Comparison of ENCODE assay signal across 9 mouse cellular contexts in the genomic region with DNA sequence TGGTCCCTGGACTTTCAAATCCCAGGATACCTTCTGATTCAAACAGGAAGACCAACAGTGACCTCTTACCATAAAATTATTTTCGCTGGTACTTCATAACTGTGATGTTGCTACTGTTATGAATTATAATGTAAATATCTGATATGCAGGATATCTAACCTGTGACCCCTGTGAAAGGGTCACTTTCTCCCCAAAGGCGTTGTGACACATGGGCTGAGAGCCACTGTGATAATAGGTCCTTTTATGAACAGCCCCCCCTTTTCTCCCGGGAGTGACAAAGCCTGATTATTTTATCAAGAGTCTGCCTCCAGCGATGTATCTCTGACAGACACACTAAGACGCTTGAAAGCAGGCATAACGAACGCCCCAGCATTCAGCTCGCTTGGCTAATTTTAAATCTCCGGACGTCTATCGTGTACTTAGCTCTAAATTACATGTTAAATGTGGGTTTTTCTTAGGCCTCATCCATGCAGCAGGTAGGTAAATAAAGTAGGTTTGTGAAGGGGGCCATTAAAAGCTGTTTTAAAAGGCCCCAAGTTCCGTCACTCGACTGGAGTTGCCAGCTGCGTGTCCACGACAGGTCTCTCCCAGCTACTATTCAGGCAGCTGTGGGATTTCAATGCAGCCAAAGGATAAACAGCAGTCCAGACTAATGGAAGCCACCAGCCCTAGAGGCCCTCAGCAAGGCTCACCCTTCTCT. TPM values are rescaled to one million over a fixed set of nuclear protein-coding genes. Genes with fewer than 3 reads are reported as not detected.
DNase-seq lines count a peak whose midpoint lies in the region; ATAC-seq lines count a peak whose summit lies in the region.
"Had no signal": no experiment of that assay in that cellular context is flagged by ENCODE, and none has a peak within 500 bp of the region (broad histone marks: within the 10 kb centered on the region; RNA-seq: fewer than 3 reads in every experiment).

No protein-coding gene starts in this region.

- peak overlapping the region; percentile 42 for H3K4me3 ChIP-seq in heart, embryonic 11.5 days (ENCODE audit: low read depth, low read length)
- peak overlapping the region; percentile 25 for H3K4me3 ChIP-seq in hindbrain, embryonic 12.5 days

- H3K27ac ChIP-seq in heart, embryonic 11.5 days (ENCODE audit: low read depth, low read length), result no peak overlapping the region
- H3K27ac ChIP-seq in hindbrain, embryonic 12.5 days, result peak overlapping the region; percentile 58; the same call in 1 of the 2 replicates

- no peak for DNase-seq in heart, adult 9 months (ENCODE audit: low spot score in 2 of 2)
- DNase-seq in embryo, embryonic 10.5 days (ENCODE audit: low spot score), result peak; percentile 65
- peak; percentile 51 for DNase-seq in mesoderm, embryonic 11.5 days (ENCODE audit: low read depth, low spot score)
- no peak for DNase-seq in left cerebral cortex, adult 18-20 months (ENCODE audit: low spot score in 2 of 2)
- DNase-seq in right cerebral cortex, postnatal 4 days, result no peak
- no peak for DNase-seq in cerebellum, adult 18-20 months

- H3K36me3 ChIP-seq in heart, embryonic 11.5 days (ENCODE audit: control insufficient read depth, insufficient read depth, low read length), result no peaks in the 10 kb centered on the region
- no peaks in the 10 kb centered on the region for H3K36me3 ChIP-seq in hindbrain, embryonic 12.5 days

- peak overlapping the region; percentile 74 for H3K4me2 ChIP-seq in heart, embryonic 11.5 days
- peak overlapping the region; percentile 54 for H3K4me2 ChIP-seq in hindbrain, embryonic 12.5 days (replicated peaks)

- WGBS in heart, embryonic 11.5 days (ENCODE audit: insufficient replicate concordance), result 28% methylated on average over 15 of the region's 15 CpGs
- WGBS in hindbrain, embryonic 12.5 days, result 19% methylated on average over 15 of the region's 15 CpGs

- H3K9me3 ChIP-seq in heart, embryonic 11.5 days (replicated peaks; ENCODE audit: control insufficient read depth, low read length), result no peaks in the 10 kb centered on the region
- no peaks in the 10 kb centered on the region for H3K9me3 ChIP-seq in hindbrain, embryonic 12.5 days (replicated peaks)

- no peaks in the 10 kb centered on the region for H3K4me1 ChIP-seq in heart, embryonic 11.5 days (ENCODE audit: control insufficient read depth, insufficient read depth, low read length)
- peaks cover 6% of the 10 kb centered on the region; the same call in 1 of the 2 replicates for H3K4me1 ChIP-seq in hindbrain, embryonic 12.5 days

- no peak for ATAC-seq in heart, embryonic 11.5 days (replicated peaks; ENCODE audit: insufficient number of reproducible peaks, low FRiP score, low TSS enrichment)
- ATAC-seq in hindbrain, embryonic 12.5 days (ENCODE audit: low FRiP score), result peak; percentile 49

- no peaks in the 10 kb centered on the region for H3K27me3 ChIP-seq in heart, embryonic 11.5 days (ENCODE audit: control insufficient read depth, insufficient read depth, low read length)
- H3K27me3 ChIP-seq in hindbrain, embryonic 12.5 days, result no peaks in the 10 kb centered on the region

- H3K9ac ChIP-seq in heart, embryonic 11.5 days (ENCODE audit: low read depth, low read length), result 0 out of 2 replicates have a peak overlapping the region, but pooled peaks have one; percentile 39
- peak overlapping the region; percentile 20; the same call in 1 of the 2 replicates for H3K9ac ChIP-seq in hindbrain, embryonic 12.5 days

RNA-seq across cellular contexts. Expression of a gene that starts 24.5 kb away (rescaled TPM):
- polyA plus RNA-seq in heart, embryonic 11.5 days (2014; fragmentation: Nextera tagmentation; extraction: Ambion mirVana), result 0.23 TPM in 1 of 2 replicates, not detected in the other
- 0.44 and 0.79 TPM in 2 replicates for polyA plus RNA-seq in hindbrain, embryonic 12.5 days (2016; fragmentation: Nextera tagmentation; extraction: Ambion mirVana)
- total RNA-seq in left cerebral cortex, adult 18-20 months (2021), result 1 to 10 TPM; 1.4 to 2.3 TPM
- total RNA-seq: liver, adult 2 months had no signal
- polyA plus RNA-seq: liver, adult 2 months had no signal

RNA-seq across cellular contexts. Expression of a gene that starts 25.7 kb away (rescaled TPM):
- polyA plus RNA-seq in heart, embryonic 11.5 days (2014; fragmentation: Nextera tagmentation; extraction: Ambion mirVana), result 28.4 and 29.1 TPM in 2 replicates
- polyA plus RNA-seq in hindbrain, embryonic 12.5 days (2016; fragmentation: Nextera tagmentation; extraction: Ambion mirVana), result 83.2 and 89.1 TPM in 2 replicates
- 10 to 100 TPM; 15.2 to 16.0 TPM for total RNA-seq in left cerebral cortex, adult 18-20 months (2021)
- total RNA-seq: liver, adult 2 months had no signal

Comparison
In these comparisons a context has a peak if more than half of its experiments do, and no peak if none do; other contexts are left out.
1. DNase-seq: peak in embryo, embryonic 10.5 days (single experiment) and mesoderm, embryonic 11.5 days (single experiment); none in heart, adult 9 months (0 of 2), left cerebral cortex, adult 18-20 months (0 of 2), right cerebral cortex, postnatal 4 days (single experiment) and cerebellum, adult 18-20 months (0 of 2).